Mouse (Mus musculus) ovary, postnatal 36 days (tissue): ENCODE results near the gene Vmn1r212.
"Not testable (repeated sequence)": the region's sequence is repeated elsewhere in the genome, so short reads cannot be mapped to it uniquely, and the experiment has no call there.

Source experiments
- DNase-seq: peaks from one replicate; pipeline ENCODE4 v3.0.0; 2022; ENCODE audit warnings: low spot score, mixed read lengths

The Vmn1r212 gene

GRCm38 (mm10) chr13:22884105-22884504, at the start of gene Vmn1r212:
Gene Vmn1r212, minus strand, starts transcription at chr13:22884205.
- no peak for DNase-seq

- no peak for DNase-seq
Observed at GRCm38 (mm10) chr13:22879257-22879656, 4.7 kb downstream of the Vmn1r212 start.

DNA sequence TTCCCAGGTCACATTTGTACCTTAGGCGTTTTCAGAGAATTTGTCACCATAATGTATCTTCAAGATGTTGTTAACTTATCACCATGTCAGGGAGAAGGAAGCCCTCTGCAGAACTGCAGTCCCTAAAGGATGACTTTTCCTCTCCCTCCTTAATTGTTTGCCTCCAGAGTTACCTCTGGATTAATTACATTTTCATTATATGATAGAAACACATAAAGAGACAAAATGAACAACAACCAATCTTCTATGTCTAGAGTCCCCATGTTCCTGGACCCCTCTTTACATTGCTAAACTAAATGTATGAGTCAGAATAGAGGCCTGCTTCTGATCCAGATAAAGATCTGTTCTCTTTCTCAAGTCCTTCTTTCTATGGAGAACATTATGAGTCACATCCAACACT, 26.5 kb downstream of the Vmn1r212 start, which contains the start of gene Vmn1r211:
Vmn1r211 (minus strand) TSS at position 101 of the 400 bp plus-strand sequence.
- no peak for DNase-seq

DNA sequence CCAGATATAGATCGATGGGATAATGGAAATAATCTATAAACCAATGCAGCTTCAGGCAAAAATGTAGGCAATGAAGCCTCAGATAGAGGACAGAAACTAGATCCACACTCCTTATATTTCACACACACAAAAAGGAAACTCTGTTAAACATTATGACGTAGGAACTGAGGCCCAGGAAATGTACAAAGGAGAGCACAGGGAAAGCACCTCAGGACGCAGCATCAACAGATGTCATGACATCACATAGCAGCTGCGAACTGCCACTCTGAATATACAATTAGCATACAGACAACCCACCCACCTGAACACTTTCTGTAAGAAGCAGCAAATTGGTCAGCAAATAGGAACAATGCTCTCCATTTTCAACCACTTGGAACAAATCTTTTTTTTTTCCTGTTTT, 29.2 kb downstream of the Vmn1r212 start:
- DNase-seq: no peak

DNA sequence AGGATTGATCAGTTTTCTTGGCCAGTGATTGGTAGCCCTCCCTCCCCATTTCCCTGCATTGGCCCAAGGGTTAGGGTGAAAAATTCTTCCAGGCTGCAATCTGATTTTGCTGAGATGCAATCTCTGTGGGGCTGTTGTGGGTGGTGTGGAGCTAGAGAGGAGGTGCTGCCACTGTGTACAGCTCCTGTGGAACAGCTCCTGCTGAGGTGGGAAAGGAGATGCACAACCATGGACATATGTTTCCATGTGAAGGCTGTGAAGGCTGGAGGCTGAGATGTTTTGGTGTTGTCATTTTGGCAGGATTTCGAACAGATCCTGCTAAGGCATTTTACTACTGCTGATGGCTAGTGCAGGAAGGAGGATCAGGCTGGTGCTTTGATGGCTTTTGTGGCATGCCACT, 37.2 kb downstream of the Vmn1r212 start:
- no peak for DNase-seq

GRCm38 (mm10) chr13:22844304-22844703, 39.7 kb downstream of the Vmn1r212 start:
- not testable (repeated sequence) for DNase-seq
